Mouse (Mus musculus) bone marrow macrophage, adult 2 months (primary cell): Measurements from ENCODE around the gene 1810049J17Rik. TPM values are rescaled to one million over a fixed set of nuclear protein-coding genes. Genes with fewer than 3 reads are reported as not detected.

Source experiments
- H3K27ac ChIP-seq: 2 replicates; pipeline ENCODE4 v1.5.1; 2012; ENCODE audit warnings: low read depth, low read length; ENCODE audit not compliant: insufficient read depth
- H3K4me1 ChIP-seq: 2 replicates; pipeline ENCODE4 v1.6.1; 2012; ENCODE audit warnings: low read length; ENCODE audit not compliant: control insufficient read depth, insufficient read depth
- H3K4me3 ChIP-seq: 2 replicates; pipeline ENCODE4 v1.5.1; 2012; ENCODE audit warnings: mild to moderate bottlenecking, low read length, moderate library complexity; ENCODE audit not compliant: insufficient read depth
- CTCF ChIP-seq: IDR thresholded peaks from 2 replicates; pipeline ENCODE4 v1.5.1; 2012; ENCODE audit warnings: low read depth, mild to moderate bottlenecking, low read length, moderate library complexity
- POLR2A ChIP-seq: IDR thresholded peaks from 2 replicates; pipeline ENCODE4 v1.6.1; 2012; ENCODE audit warnings: mild to moderate bottlenecking, low read depth, low read length, borderline replicate concordance
- polyA plus RNA-seq: library from polyadenylated mRNA; stranded (reverse); fragments of >200 nt; gene quantifications from 2 replicates; pipeline ENCODE4 v1.2.4, GENCODE M21; 2012; ENCODE audit not compliant: missing spikeins, insufficient read depth, insufficient read length

Gene 1810049J17Rik
- polyA plus RNA-seq, 1 experiment: not detected

- H3K4me1 ChIP-seq: no peaks in the 10 kb centered on the region
- TF ChIP-seq POLR2A: no peak
- TF ChIP-seq CTCF: no peak
- no peak overlapping the region for H3K27ac ChIP-seq
- H3K4me3 ChIP-seq: no peak overlapping the region
These were observed 36.7 kb downstream of the 1810049J17Rik start for GRCm38 (mm10) chr15:12284794-12285534.

- Histone ChIP-seq H3K4me3 (no peak overlapping the region), H3K27ac (no peak overlapping the region), H3K4me1 (peaks cover 2% of the 10 kb centered on the region; the same call in 1 of the 2 replicates)
- TF ChIP-seq CTCF (no peak), POLR2A (no peak)
These were observed 41.9 kb downstream of the 1810049J17Rik start for GRCm38 (mm10) chr15:12279816-12280215.

- no peak for TF ChIP-seq POLR2A
- no peak for TF ChIP-seq CTCF
- no peak overlapping the region for H3K4me3 ChIP-seq
- peaks cover 6% of the 10 kb centered on the region for H3K4me1 ChIP-seq
- no peak overlapping the region for H3K27ac ChIP-seq
These were observed 46.5 kb downstream of the 1810049J17Rik start for GRCm38 (mm10) chr15:12275091-12275623.

- no peak overlapping the region for H3K4me3 ChIP-seq
- no peak overlapping the region for H3K27ac ChIP-seq
- TF ChIP-seq CTCF (no peak), POLR2A (no peak)
- peaks cover 6% of the 10 kb centered on the region for H3K4me1 ChIP-seq
These were observed 47.5 kb downstream of the 1810049J17Rik start for GRCm38 (mm10) chr15:12274053-12274769.

GRCm38 (mm10) chr15:12273325-12274052 lies 48.2 kb downstream of the 1810049J17Rik start:
- no peak for TF ChIP-seq POLR2A
- TF ChIP-seq CTCF: no peak
- Histone ChIP-seq H3K4me1 (peaks cover 6% of the 10 kb centered on the region), H3K27ac (no peak overlapping the region), H3K4me3 (no peak overlapping the region)

Other genes with a start within 250 kb of the 1810049J17Rik start
- gene Zfr, start 204.1 kb downstream of the 1810049J17Rik start, polyA plus RNA-seq: 59.0 and 60.8 TPM in 2 replicates
- 28.8 and 30.0 TPM in 2 replicates for gene Mtmr12, start 116.9 kb downstream of the 1810049J17Rik start, polyA plus RNA-seq
- gene Golph3, start 449 bp downstream of the 1810049J17Rik start, polyA plus RNA-seq: 87.7 and 99.3 TPM in 2 replicates